Mouse (Mus musculus): ENCODE measurements around the gene Gm4302. TPM values are rescaled to one million over a fixed set of nuclear protein-coding genes. Genes with fewer than 3 reads are reported as not detected.

Gm4302 gene
- total RNA-seq (2023; ENCODE audit: inconsistent age), result not detected in 4 replicates

GRCm38 (mm10) chr10:100340536-100340935 is at the start of gene Gm4302:
TSS of gene Gm4302 (plus strand) at chr10:100340836.

DNA sequence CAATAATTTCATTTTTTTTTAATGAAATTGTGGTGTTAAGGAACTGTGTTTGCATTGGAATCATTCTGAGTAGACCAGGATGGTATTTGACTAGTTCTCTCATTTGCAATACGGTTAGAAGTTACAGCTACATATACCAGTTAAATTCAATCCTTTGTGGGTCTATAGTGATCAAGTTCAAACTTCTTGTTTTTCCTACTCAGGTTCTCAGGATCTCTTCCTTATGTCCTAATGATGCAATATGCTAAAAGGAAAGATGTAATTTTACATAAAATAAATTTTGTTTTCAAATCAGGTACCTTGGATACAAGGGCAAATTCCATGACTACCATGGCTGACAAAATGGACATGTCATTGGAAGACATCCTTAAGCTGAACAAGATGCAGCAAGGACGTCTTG is 5.3 kb upstream of the Gm4302 start, which contains the start of gene Gm4301:
Gene Gm4301, plus strand, starts transcription at position 301 of the 400 bp plus-strand sequence.

GRCm38 (mm10) chr10:100345672-100346071 is 5.0 kb downstream of the Gm4302 start, which contains the start of gene Gm4303:
TSS of gene Gm4303 (plus strand) at chr10:100345972.

DNA sequence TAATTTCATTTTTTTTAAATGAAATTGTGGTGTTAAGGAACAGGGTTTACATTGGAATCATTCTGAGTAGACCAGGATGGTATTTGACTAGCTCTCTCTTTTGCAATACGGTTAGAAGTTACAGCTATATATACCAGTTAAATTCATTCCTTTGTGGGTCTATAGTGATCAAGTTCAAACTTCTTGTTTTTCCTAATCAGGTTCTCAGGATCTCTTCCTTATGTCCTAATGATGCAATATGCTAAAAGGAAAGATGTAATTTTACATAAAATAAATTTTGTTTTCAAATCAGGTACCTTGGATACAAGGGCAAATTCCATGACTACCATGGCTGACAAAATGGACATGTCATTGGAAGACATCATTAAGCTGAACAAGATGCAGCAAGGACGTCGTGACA is 10.2 kb downstream of the Gm4302 start, which contains the start of gene Gm4305:
Gene Gm4305, plus strand, starts transcription at position 301 of the 400 bp plus-strand sequence.

GRCm38 (mm10) chr10:100361038-100361437 is 20.4 kb downstream of the Gm4302 start, which contains the start of gene Gm4307:
TSS of gene Gm4307 (plus strand) at chr10:100361338.

GRCm38 (mm10) chr10:100382460-100382859 is 41.8 kb downstream of the Gm4302 start, which contains the start of gene Gm4312:
TSS of gene Gm4312 (minus strand) at chr10:100382560.

Other genes with a start within 250 kb of the Gm4302 start
- not detected in 4 replicates for gene Gm4301, start 5.2 kb upstream of the Gm4302 start, total RNA-seq (2023; ENCODE audit: inconsistent age)
- gene Gm4303, start 5.1 kb downstream of the Gm4302 start, total RNA-seq (2023; ENCODE audit: inconsistent age), result not detected in 4 replicates
- not detected in 4 replicates for gene Gm4305, start 10.3 kb downstream of the Gm4302 start, total RNA-seq (2023; ENCODE audit: inconsistent age)
- gene Gm4307, start 20.5 kb downstream of the Gm4302 start, total RNA-seq (2023; ENCODE audit: inconsistent age), result not detected in 4 replicates
- not detected in 4 replicates for gene Gm4312, start 41.7 kb downstream of the Gm4302 start, total RNA-seq (2023; ENCODE audit: inconsistent age)
- 1.4 to 2.5 TPM (median 1.7 TPM) in 4 replicates for gene Tmtc3, start 146.5 kb downstream of the Gm4302 start, total RNA-seq (2023; ENCODE audit: inconsistent age)
- gene Cep290, start 146.7 kb downstream of the Gm4302 start, total RNA-seq (2023; ENCODE audit: inconsistent age), result 2.9 to 4.9 TPM (median 3.2 TPM) in 4 replicates
- gene 4930430F08Rik, start 249.6 kb downstream of the Gm4302 start, total RNA-seq (2023; ENCODE audit: inconsistent age), result 3.3 to 8.0 TPM (median 4.8 TPM) in 4 replicates
- not detected in 4 replicates for gene 1700017N19Rik, start 249.6 kb downstream of the Gm4302 start, total RNA-seq (2023; ENCODE audit: inconsistent age)